Mouse (Mus musculus): ENCODE data around the gene Thap8.
A peak's percentile ranks its signal among the peaks of the same experiment; 100 is the strongest.

Thap8 gene

GRCm38 (mm10) chr7:30318142-30318541, 38.2 kb downstream of the Thap8 start:
- no peak for DNase-seq

GRCm38 (mm10) chr7:30320946-30321345, 41.1 kb downstream of the Thap8 start:
- no peak for DNase-seq

- peak; percentile 77 for DNase-seq
Measured at GRCm38 (mm10) chr7:30321539-30322284, 41.8 kb downstream of the Thap8 start, which contains the start of gene E130208F15Rik. Gene E130208F15Rik, plus strand, starts transcription at chr7:30321740.

- DNase-seq, result peak; percentile 97
Measured at GRCm38 (mm10) chr7:30322285-30322667, 42.4 kb downstream of the Thap8 start.

- no peak for DNase-seq
Measured at GRCm38 (mm10) chr7:30322865-30323264, 43.0 kb downstream of the Thap8 start.

GRCm38 (mm10) chr7:30323795-30324194, 43.9 kb downstream of the Thap8 start, which contains the start of gene Sdhaf1:
Gene Sdhaf1, minus strand, starts transcription at chr7:30323895.
- no peak for DNase-seq

GRCm38 (mm10) chr7:30324300-30324944, 44.5 kb downstream of the Thap8 start:
- DNase-seq, result no peak

- DNase-seq, result peak; percentile 84
Measured at GRCm38 (mm10) chr7:30325364-30325763, 45.5 kb downstream of the Thap8 start.

GRCm38 (mm10) chr7:30326427-30326826, 46.5 kb downstream of the Thap8 start:
- no peak for DNase-seq

GRCm38 (mm10) chr7:30327140-30327539, 47.2 kb downstream of the Thap8 start:
- DNase-seq, result no peak

- DNase-seq, result no peak
Measured at GRCm38 (mm10) chr7:30328379-30328778, 48.5 kb downstream of the Thap8 start.

GRCm38 (mm10) chr7:30331887-30332286, 52.0 kb downstream of the Thap8 start:
- peak; percentile 79 for DNase-seq

- no peak for DNase-seq
Measured at GRCm38 (mm10) chr7:30332622-30333259, 52.8 kb downstream of the Thap8 start.

GRCm38 (mm10) chr7:30333436-30333835, 53.5 kb downstream of the Thap8 start:
- DNase-seq, result peak; percentile 34

- no peak for DNase-seq
Measured at GRCm38 (mm10) chr7:30334563-30334962, 54.7 kb downstream of the Thap8 start.

GRCm38 (mm10) chr7:30335688-30336087, 55.8 kb downstream of the Thap8 start:
- DNase-seq, result no peak

- peak; percentile 81 for DNase-seq
Measured at GRCm38 (mm10) chr7:30336384-30336783, 56.5 kb downstream of the Thap8 start.

- DNase-seq, result no peak
Measured at GRCm38 (mm10) chr7:30339432-30340109, 59.7 kb downstream of the Thap8 start.

Measured in thymus, postnatal 4 days (tissue).